Mouse (Mus musculus): ENCODE results near the gene Gm20498. TPM values are rescaled to one million over a fixed set of nuclear protein-coding genes. Genes with fewer than 3 reads are reported as not detected.

Gene Gm20498
- 20.2 and 22.1 TPM in 2 replicates for polyA plus RNA-seq (2012; rRNA removed)

GRCm38 (mm10) chr12:81532316-81533028 is at the start of gene Gm20498, which contains the start of gene Synj2bp:
TSS of gene Gm20498 (minus strand) at chr12:81532905.
TSS of gene Synj2bp (minus strand) at chr12:81532911.

GRCm38 (mm10) chr12:81568374-81568773 is 35.7 kb upstream of the Gm20498 start, which contains the start of gene Adam21:
TSS of gene Adam21 (minus strand) at chr12:81568474.

GRCm38 (mm10) chr12:81484727-81485191 is 47.9 kb downstream of the Gm20498 start, which contains the start of gene Cox16:
TSS of gene Cox16 (minus strand) at chr12:81485127.

GRCm38 (mm10) chr12:81421846-81422245 is 110.9 kb downstream of the Gm20498 start, which contains the start of gene Adam4:
TSS of gene Adam4 (minus strand) at chr12:81421946.

GRCm38 (mm10) chr12:81379364-81379763 is 153.3 kb downstream of the Gm20498 start, which contains the start of gene Gm4787:
TSS of gene Gm4787 (minus strand) at chr12:81379464.

GRCm38 (mm10) chr12:81332875-81333421 is 199.8 kb downstream of the Gm20498 start, which contains the start of gene Slc8a3:
TSS of gene Slc8a3 (minus strand) at chr12:81333180.

Other genes starting within 250 kb of the Gm20498 start
- gene Slc8a3, start 199.7 kb downstream of the Gm20498 start, polyA plus RNA-seq (2012; rRNA removed), result 6.9 and 7.5 TPM in 2 replicates
- gene Gm4787, start 153.4 kb downstream of the Gm20498 start, polyA plus RNA-seq (2012; rRNA removed), result 1.3 TPM in 2 replicates
- gene Adam4, start 111.0 kb downstream of the Gm20498 start, polyA plus RNA-seq (2012; rRNA removed), result 1.3 TPM in 2 replicates
- 86.9 and 87.5 TPM in 2 replicates for gene Cox16, start 47.8 kb downstream of the Gm20498 start, polyA plus RNA-seq (2012; rRNA removed)
- 20.0 and 22.2 TPM in 2 replicates for gene Synj2bp, start within 50 bp of the Gm20498 start, polyA plus RNA-seq (2012; rRNA removed)
- 0.27 and 0.34 TPM in 2 replicates for gene Adam21, start 35.6 kb upstream of the Gm20498 start, polyA plus RNA-seq (2012; rRNA removed)
- gene Med6, start 62.1 kb upstream of the Gm20498 start, polyA plus RNA-seq (2012; rRNA removed), result 47.1 and 52.0 TPM in 2 replicates
- 15.0 and 16.7 TPM in 2 replicates for gene Ttc9, start 98.3 kb upstream of the Gm20498 start, polyA plus RNA-seq (2012; rRNA removed)
- gene Map3k9, start 248.3 kb upstream of the Gm20498 start, polyA plus RNA-seq (2012; rRNA removed), result 13.7 and 14.9 TPM in 2 replicates